Mouse (Mus musculus) inflammation-experienced regulatory T-cells, adult 6 months (primary cell): ENCODE results near the gene Thap4. TPM values are rescaled to one million over a fixed set of nuclear protein-coding genes. Genes with fewer than 3 reads are reported as not detected.
"Not testable (repeated sequence)": the region's sequence is repeated elsewhere in the genome, so short reads cannot be mapped to it uniquely, and the experiment has no call there.

ENCODE experiments used
- ATAC-seq: one replicate; pipeline ENCODE4 v1.8.0; 2017
- polyA plus RNA-seq, 3 experiments: library from polyadenylated mRNA; unstranded; fragments of 100-300 nt; shearing (Covaris generic); gene quantifications; one replicate each; pipeline ENCODE4 v1.2.1; 2017

Thap4 gene
- polyA plus RNA-seq, 3 experiments from 2014 or later, result 13.8 to 21.0 (median 19.3) TPM

GRCm38 (mm10) chr1:93689901-93690496, 64.7 kb downstream of the Thap4 start:
- ATAC-seq, result no peak

GRCm38 (mm10) chr1:93688154-93688553, 66.5 kb downstream of the Thap4 start:
- no peak for ATAC-seq

- no peak for ATAC-seq
Measured at GRCm38 (mm10) chr1:93686961-93687320, 67.7 kb downstream of the Thap4 start.

GRCm38 (mm10) chr1:93686245-93686960, 68.3 kb downstream of the Thap4 start:
- no peak for ATAC-seq

GRCm38 (mm10) chr1:93685401-93686244, 69.0 kb downstream of the Thap4 start, which contains the start of gene Bok:
Gene Bok (plus strand): TSS chr1:93685660.
- no peak for ATAC-seq

GRCm38 (mm10) chr1:93679889-93680568, 74.6 kb downstream of the Thap4 start:
- ATAC-seq, result no peak

GRCm38 (mm10) chr1:93678386-93678785, 76.3 kb downstream of the Thap4 start:
- ATAC-seq, result no peak

GRCm38 (mm10) chr1:93672682-93673081, 82.0 kb downstream of the Thap4 start:
- ATAC-seq, result no peak

- ATAC-seq, result no peak
Measured at GRCm38 (mm10) chr1:93669941-93670340, 84.7 kb downstream of the Thap4 start.

GRCm38 (mm10) chr1:93668791-93669548, 85.7 kb downstream of the Thap4 start:
- peak; percentile 85 for ATAC-seq

- peak; percentile 53 for ATAC-seq
Measured at GRCm38 (mm10) chr1:93667760-93668400, 86.8 kb downstream of the Thap4 start.

- not testable (repeated sequence) for ATAC-seq
Measured at GRCm38 (mm10) chr1:93658559-93658958, 96.1 kb downstream of the Thap4 start, which contains the start of gene Stk25. Gene Stk25 (minus strand): TSS chr1:93658659.

GRCm38 (mm10) chr1:93657025-93657360, 97.7 kb downstream of the Thap4 start:
- ATAC-seq, result no peak

- ATAC-seq, result no peak
Measured at GRCm38 (mm10) chr1:93656325-93657024, 98.2 kb downstream of the Thap4 start.

- ATAC-seq, result no peak
Measured at GRCm38 (mm10) chr1:93654798-93655197, 99.9 kb downstream of the Thap4 start.

- ATAC-seq, result no peak
Measured at GRCm38 (mm10) chr1:93654275-93654674, 100.4 kb downstream of the Thap4 start.
